Comparison of ENCODE assay signal across 11 mouse cellular contexts in genomic region chr7:16937312-16937711, GRCm38 (mm10). TPM values are rescaled to one million over a fixed set of nuclear protein-coding genes. Genes with fewer than 3 reads are reported as not detected.
A peak's percentile ranks its signal among the peaks of the same experiment; 100 is the strongest.
DNase-seq lines count a peak whose midpoint lies in the region; ATAC-seq and TF ChIP-seq lines count a peak whose summit lies in the region.
"Had no signal": no experiment of that assay in that cellular context is flagged by ENCODE, and none has a peak within 500 bp of the region (broad histone marks: within the 10 kb centered on the region; RNA-seq: fewer than 3 reads in every experiment).

No protein-coding gene starts in this region.

- no peaks in the 10 kb centered on the region for H3K9me3 ChIP-seq in hindbrain, postnatal 0 days (ENCODE audit: low read length)
- no peaks in the 10 kb centered on the region for H3K9me3 ChIP-seq in hindbrain, embryonic 12.5 days (replicated peaks)
- H3K9me3 ChIP-seq: embryonic facial prominence, embryonic 15.5 days had no signal

- ATAC-seq in hindbrain, postnatal 0 days = no peak
- ATAC-seq in hindbrain, embryonic 12.5 days (ENCODE audit: low FRiP score) = no peak

- no peak overlapping the region for H3K27ac ChIP-seq in hindbrain, postnatal 0 days
- H3K27ac ChIP-seq in hindbrain, embryonic 12.5 days = no peak overlapping the region
- no peak overlapping the region for H3K27ac ChIP-seq in bone marrow macrophage, adult 2 months (ENCODE audit: insufficient read depth, low read depth, low read length)
- H3K27ac ChIP-seq: embryonic facial prominence, embryonic 15.5 days had no signal

- DNase-seq in hindbrain, postnatal 0 days (ENCODE audit: low spot score) = no peak
- peak; percentile 46 for DNase-seq in thymus, postnatal 14 days
- no peak for DNase-seq in thymus, postnatal 0 days (ENCODE audit: low spot score)
- no peak for DNase-seq in embryo, embryonic 10 days (ENCODE audit: low spot score)
- no peak for DNase-seq in kidney, postnatal 14 days
- DNase-seq: adrenal gland, postnatal 36 days; kidney, adult 18-20 months had no signal

- peaks cover 14% of the 10 kb centered on the region for H3K4me1 ChIP-seq in hindbrain, postnatal 0 days (ENCODE audit: insufficient read depth, low read length)
- H3K4me1 ChIP-seq in hindbrain, embryonic 12.5 days = peaks cover 35% of the 10 kb centered on the region
- no peaks in the 10 kb centered on the region for H3K4me1 ChIP-seq in bone marrow macrophage, adult 2 months (ENCODE audit: control insufficient read depth, insufficient read depth, low read length)

- no peak overlapping the region for H3K9ac ChIP-seq in hindbrain, postnatal 0 days (replicated peaks; ENCODE audit: low read length)
- no peak overlapping the region for H3K9ac ChIP-seq in hindbrain, embryonic 12.5 days
- H3K9ac ChIP-seq: embryonic facial prominence, embryonic 15.5 days had no signal

- no peak overlapping the region for H3K4me2 ChIP-seq in hindbrain, postnatal 0 days (ENCODE audit: low read depth, low read length)
- no peak overlapping the region for H3K4me2 ChIP-seq in hindbrain, embryonic 12.5 days (replicated peaks)
- H3K4me2 ChIP-seq: embryonic facial prominence, embryonic 15.5 days had no signal

- WGBS in hindbrain, postnatal 0 days = 46% methylated on average over 4 of the region's 4 CpGs
- WGBS in hindbrain, embryonic 12.5 days = 45% methylated on average over 4 of the region's 4 CpGs

- H3K36me3 ChIP-seq in hindbrain, postnatal 0 days (ENCODE audit: insufficient read depth, low read length) = no peaks in the 10 kb centered on the region
- H3K36me3 ChIP-seq in hindbrain, embryonic 12.5 days = no peaks in the 10 kb centered on the region
- H3K36me3 ChIP-seq: embryonic facial prominence, embryonic 15.5 days had no signal

- peak; percentile 57 for TF ChIP-seq CTCF in hindbrain, postnatal 0 days (IDR thresholded peaks at IDR 0.05; ENCODE audit: low read depth)
- peak; percentile 38 for TF ChIP-seq CTCF in bone marrow macrophage, adult 2 months (IDR thresholded peaks at IDR 0.05; ENCODE audit: low read depth, low read length)

- no peaks in the 10 kb centered on the region for H3K27me3 ChIP-seq in hindbrain, postnatal 0 days (ENCODE audit: insufficient read depth, low read length)
- H3K27me3 ChIP-seq in hindbrain, embryonic 12.5 days = no peaks in the 10 kb centered on the region
- H3K27me3 ChIP-seq: embryonic facial prominence, embryonic 15.5 days had no signal

- H3K4me3 ChIP-seq in hindbrain, postnatal 0 days (ENCODE audit: low read length) = no peak overlapping the region
- H3K4me3 ChIP-seq in hindbrain, embryonic 12.5 days = no peak overlapping the region
- no peak overlapping the region for H3K4me3 ChIP-seq in bone marrow macrophage, adult 2 months (ENCODE audit: insufficient read depth, low read length)
- H3K4me3 ChIP-seq: embryonic facial prominence, embryonic 15.5 days; megakaryocyte, embryonic 14.5 days had no signal

- TF ChIP-seq POLR2A in bone marrow macrophage, adult 2 months (IDR thresholded peaks at IDR 0.05; ENCODE audit: borderline replicate concordance, low read depth, low read length) = no peak

RNA-seq across cellular contexts. Expression of gene Pnmal2, which starts 7.2 kb away (rescaled TPM):
- 106 and 118 TPM in 2 replicates for total RNA-seq in hindbrain, postnatal 0 days (2014; rRNA removed)
- 138 and 139 TPM in 2 replicates for polyA plus RNA-seq in hindbrain, postnatal 0 days (2015; fragmentation: Nextera tagmentation; extraction: Ambion mirVana)
- 55.6 and 60.3 TPM in 2 replicates for polyA plus RNA-seq in hindbrain, embryonic 12.5 days (2016; fragmentation: Nextera tagmentation; extraction: Ambion mirVana)
- 5.1 and 6.4 TPM in 2 replicates for polyA plus RNA-seq in thymus, postnatal 0 days (2015; fragmentation: Nextera tagmentation; extraction: Ambion mirVana)
- polyA plus RNA-seq in bone marrow macrophage, adult 2 months (2012; ENCODE audit: insufficient read depth, insufficient read length, missing spikeins) = not detected in 2 replicates

RNA-seq across cellular contexts. Expression of gene Calm3, which starts 13.4 kb away (rescaled TPM):
- 1,865 and 2,018 TPM in 2 replicates for total RNA-seq in hindbrain, postnatal 0 days (2014; rRNA removed)
- 435 and 441 TPM in 2 replicates for polyA plus RNA-seq in hindbrain, postnatal 0 days (2015; fragmentation: Nextera tagmentation; extraction: Ambion mirVana)
- polyA plus RNA-seq in hindbrain, embryonic 12.5 days (2016; fragmentation: Nextera tagmentation; extraction: Ambion mirVana) = 185 and 210 TPM in 2 replicates
- 201 and 212 TPM in 2 replicates for polyA plus RNA-seq in thymus, postnatal 0 days (2015; fragmentation: Nextera tagmentation; extraction: Ambion mirVana)
- polyA plus RNA-seq in bone marrow macrophage, adult 2 months (2012; ENCODE audit: insufficient read depth, insufficient read length, missing spikeins) = 373 and 387 TPM in 2 replicates

RNA-seq across cellular contexts. Expression of gene Pnmal1, which starts 22.2 kb away (rescaled TPM):
- 22.7 and 24.3 TPM in 2 replicates for total RNA-seq in hindbrain, postnatal 0 days (2014; rRNA removed)
- polyA plus RNA-seq in hindbrain, postnatal 0 days (2015; fragmentation: Nextera tagmentation; extraction: Ambion mirVana) = 40.9 and 41.2 TPM in 2 replicates
- polyA plus RNA-seq in hindbrain, embryonic 12.5 days (2016; fragmentation: Nextera tagmentation; extraction: Ambion mirVana) = 24.0 and 27.3 TPM in 2 replicates
- 0.04 TPM in 2 replicates for polyA plus RNA-seq in thymus, postnatal 0 days (2015; fragmentation: Nextera tagmentation; extraction: Ambion mirVana)
- polyA plus RNA-seq in bone marrow macrophage, adult 2 months (2012; ENCODE audit: insufficient read depth, insufficient read length, missing spikeins) = not detected in 2 replicates

RNA-seq across cellular contexts. Expression of gene Ptgir, which starts 31.0 kb away (rescaled TPM):
- 0.18 and 0.21 TPM in 2 replicates for total RNA-seq in hindbrain, postnatal 0 days (2014; rRNA removed)
- 0.05 TPM in 2 replicates for polyA plus RNA-seq in hindbrain, postnatal 0 days (2015; fragmentation: Nextera tagmentation; extraction: Ambion mirVana)
- polyA plus RNA-seq in hindbrain, embryonic 12.5 days (2016; fragmentation: Nextera tagmentation; extraction: Ambion mirVana) = 1.6 and 2.1 TPM in 2 replicates
- 1.9 and 2.6 TPM in 2 replicates for polyA plus RNA-seq in thymus, postnatal 0 days (2015; fragmentation: Nextera tagmentation; extraction: Ambion mirVana)
- 5.5 and 5.6 TPM in 2 replicates for polyA plus RNA-seq in bone marrow macrophage, adult 2 months (2012; ENCODE audit: insufficient read depth, insufficient read length, missing spikeins)

RNA-seq across cellular contexts. Expression of gene Gm42372, which starts 45.6 kb away (rescaled TPM):
- 36.9 and 41.7 TPM in 2 replicates for total RNA-seq in hindbrain, postnatal 0 days (2014; rRNA removed)
- polyA plus RNA-seq in hindbrain, postnatal 0 days (2015; fragmentation: Nextera tagmentation; extraction: Ambion mirVana) = 8.2 and 8.9 TPM in 2 replicates
- polyA plus RNA-seq in hindbrain, embryonic 12.5 days (2016; fragmentation: Nextera tagmentation; extraction: Ambion mirVana) = 1.0 and 1.7 TPM in 2 replicates
- polyA plus RNA-seq in thymus, postnatal 0 days (2015; fragmentation: Nextera tagmentation; extraction: Ambion mirVana) = 0.33 and 0.49 TPM in 2 replicates
- polyA plus RNA-seq in bone marrow macrophage, adult 2 months (2012; ENCODE audit: insufficient read depth, insufficient read length, missing spikeins) = 0.16 TPM in 1 of 2 replicates, not detected in the other

Comparison
In these comparisons a context has a peak if more than half of its experiments do, and no peak if none do; other contexts are left out.
1. RNA of gene Pnmal1, which starts 22.2 kb away (polyA plus RNA-seq): 40.9 to 41.2 TPM in hindbrain, postnatal 0 days and 24.0 to 27.3 TPM in hindbrain, embryonic 12.5 days; 0.04 TPM in thymus, postnatal 0 days and not detected in bone marrow macrophage, adult 2 months; every median in the first group is over 10 times any median in the second.